Mouse (Mus musculus) brain, embryonic 18.5 days (tissue): ENCODE results near the gene Nfatc3.
"Not testable (repeated sequence)": the region's sequence is repeated elsewhere in the genome, so short reads cannot be mapped to it uniquely, and the experiment has no call there.

Experiments used
- DNase-seq: peaks from one replicate; pipeline ENCODE4 v3.0.0-alpha.2; 2012; ENCODE audit warnings: low read depth, low spot score

The Nfatc3 gene

DNA sequence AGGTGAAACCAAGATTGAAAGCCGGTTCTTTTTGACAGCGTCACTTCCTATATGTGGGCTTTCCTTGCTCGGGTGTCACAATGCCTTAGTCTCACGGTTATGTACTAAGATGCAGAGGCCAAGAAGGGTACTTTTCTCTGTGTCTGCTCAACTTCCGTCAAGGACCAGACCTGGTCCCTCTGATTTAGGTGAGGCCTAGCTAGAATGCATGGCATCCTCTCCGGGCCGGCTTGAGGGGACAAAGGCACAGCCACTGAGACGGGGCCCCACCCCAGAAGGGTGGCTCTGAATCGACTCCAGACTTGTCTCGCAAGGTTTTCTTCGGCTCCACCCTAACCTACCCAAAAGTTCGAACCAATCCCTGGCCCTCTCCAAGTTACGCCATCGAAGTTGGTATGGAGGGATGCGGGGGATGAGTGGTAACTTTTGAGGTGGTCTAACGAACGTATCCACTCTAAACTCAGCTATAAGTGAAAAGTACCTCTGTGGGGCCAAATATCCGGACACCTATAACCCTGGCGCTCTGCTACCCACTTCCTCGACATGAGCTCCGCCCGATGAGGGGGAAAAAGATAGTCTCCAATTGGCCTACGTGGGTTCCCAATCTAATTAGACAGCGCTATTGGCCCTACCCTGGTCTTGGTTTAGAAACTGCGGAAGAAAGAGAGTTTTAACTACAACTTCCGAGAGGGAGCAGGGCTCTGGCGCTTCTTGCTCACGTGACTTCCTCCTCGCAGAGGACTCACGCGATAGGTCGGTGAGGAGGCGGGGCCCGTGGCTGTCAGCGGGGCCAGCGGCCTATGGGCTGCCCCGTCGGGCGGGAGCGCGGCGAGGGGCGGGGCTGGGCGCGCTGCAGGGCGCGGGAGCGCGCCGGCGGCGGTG is at the start of gene Nfatc3:
TSS of gene Nfatc3 (plus strand) at position 110 of the 882 bp plus-strand sequence.
- peak; percentile 92 for DNase-seq

DNA sequence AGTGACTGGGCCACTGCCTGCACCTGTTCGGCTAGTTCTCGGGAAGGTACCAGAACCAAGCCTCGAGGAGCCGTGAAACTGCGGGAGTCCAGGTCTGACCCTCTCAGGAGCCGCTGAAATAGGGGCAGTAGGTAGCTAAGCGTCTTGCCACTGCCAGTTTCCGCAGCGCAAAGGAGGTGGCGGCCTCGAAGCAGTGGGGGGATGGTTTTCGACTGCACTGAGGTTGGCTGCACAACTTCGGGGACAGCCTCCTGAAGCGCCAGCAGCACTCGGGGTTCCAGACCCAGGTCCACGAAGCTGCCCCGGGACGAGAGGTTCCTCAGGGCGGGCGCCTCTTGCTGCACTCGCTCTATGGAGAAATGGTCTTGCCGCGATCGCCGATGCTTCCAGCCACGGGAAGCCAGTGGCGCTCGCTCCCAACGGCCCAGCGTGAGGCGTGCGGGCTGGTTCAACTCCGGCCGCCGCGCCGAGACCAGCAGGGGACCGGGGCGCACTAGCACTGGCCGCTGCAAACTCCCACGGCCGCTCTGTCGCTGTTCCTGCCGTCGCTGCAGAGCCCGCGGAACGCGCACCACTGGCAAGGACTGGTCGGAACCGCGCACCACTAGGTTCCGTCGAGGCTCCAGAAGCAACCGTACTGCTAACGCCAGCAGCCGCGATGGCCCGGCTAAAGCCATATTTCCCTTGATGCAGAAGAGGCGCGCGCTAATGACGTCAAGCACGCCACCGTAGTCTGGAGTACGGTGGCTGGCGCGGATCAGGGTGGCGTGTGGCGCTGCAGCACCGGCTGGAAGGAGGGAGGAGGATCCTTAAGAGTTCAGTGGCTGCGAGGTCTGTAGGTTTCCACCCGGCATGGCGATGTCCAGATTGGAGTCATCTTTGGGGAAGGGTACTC is 47.6 kb upstream of the Nfatc3 start:
- peak; percentile 88 for DNase-seq

DNA sequence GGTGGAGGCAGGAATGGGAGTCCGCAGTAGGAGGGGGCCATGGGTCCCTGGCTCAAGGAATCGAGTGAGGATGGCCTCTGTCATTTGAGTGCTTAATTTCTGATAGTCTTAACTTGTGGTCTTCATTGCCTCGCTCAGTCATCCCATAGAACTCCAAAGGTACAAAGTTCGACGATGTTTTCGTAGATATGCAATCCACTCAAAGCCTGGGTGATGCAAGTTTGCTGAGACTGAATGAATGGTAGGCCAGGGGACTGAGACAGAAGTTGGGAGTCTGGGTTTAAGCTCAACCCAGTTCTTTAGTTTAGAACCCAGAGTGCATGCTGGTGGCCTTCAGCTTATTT is 47.0 kb upstream of the Nfatc3 start, which contains the start of gene Ddx28:
TSS of gene Ddx28 (minus strand) at position 240 of the 344 bp plus-strand sequence.
- DNase-seq = no peak

DNA sequence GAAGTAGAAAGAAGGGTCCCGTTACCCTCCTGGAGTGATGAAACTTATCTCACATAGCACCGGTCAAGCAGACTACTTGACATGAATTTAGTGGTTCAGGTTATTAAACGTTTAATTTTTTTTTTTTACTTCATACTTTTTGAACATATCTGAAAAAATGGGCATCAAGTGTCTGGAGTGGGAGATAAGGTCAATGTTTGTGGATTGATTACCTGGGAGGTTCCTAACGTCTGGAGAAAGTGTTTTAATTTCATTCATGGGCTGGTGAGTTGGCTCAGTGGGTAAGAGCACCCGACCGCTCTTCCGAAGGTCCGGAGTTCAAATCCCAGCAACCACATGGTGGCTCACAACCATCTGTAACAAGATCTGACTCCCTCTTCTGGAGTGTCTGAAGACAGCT is 46.4 kb upstream of the Nfatc3 start:
- DNase-seq = not testable (repeated sequence)

DNA sequence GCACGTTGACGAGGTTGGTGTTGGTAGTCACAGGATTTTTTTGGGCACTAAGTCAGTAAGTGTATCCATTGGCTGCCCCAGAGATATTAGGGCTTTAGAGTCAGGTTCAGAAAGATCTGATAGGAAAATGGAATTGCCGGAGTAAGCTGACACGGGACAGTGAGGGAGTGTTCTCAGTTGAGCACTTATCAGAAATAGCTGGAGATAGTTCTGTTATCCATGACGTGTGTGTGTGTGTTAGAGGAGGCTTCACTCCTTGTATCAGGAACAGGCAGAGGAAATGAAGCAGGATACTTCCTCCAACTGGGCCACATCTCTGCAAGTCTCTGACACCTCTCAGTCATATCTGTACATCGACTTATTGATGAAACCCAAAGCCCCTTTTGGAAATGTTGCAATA is 42.4 kb upstream of the Nfatc3 start:
- DNase-seq = no peak

DNA sequence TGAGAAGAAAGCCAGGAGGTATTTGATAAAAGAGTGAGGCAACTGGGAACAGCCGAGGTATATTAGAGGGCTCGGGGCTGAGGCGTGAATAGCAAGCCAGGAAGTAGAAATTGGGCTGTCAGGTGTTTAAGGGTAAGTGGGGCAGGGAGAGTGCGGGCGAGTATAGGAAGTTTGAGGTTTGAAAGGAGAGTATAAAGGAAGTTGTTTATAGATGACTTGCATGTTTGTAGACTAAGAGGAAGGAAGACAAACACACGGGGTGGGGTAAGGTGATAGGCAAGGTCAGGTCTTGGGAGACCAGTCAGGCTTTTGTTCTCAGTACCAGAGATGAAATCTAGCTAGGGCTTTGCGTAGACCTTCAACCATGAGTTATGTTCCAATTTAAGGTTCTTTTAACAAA is 41.5 kb upstream of the Nfatc3 start:
- no peak for DNase-seq

DNA sequence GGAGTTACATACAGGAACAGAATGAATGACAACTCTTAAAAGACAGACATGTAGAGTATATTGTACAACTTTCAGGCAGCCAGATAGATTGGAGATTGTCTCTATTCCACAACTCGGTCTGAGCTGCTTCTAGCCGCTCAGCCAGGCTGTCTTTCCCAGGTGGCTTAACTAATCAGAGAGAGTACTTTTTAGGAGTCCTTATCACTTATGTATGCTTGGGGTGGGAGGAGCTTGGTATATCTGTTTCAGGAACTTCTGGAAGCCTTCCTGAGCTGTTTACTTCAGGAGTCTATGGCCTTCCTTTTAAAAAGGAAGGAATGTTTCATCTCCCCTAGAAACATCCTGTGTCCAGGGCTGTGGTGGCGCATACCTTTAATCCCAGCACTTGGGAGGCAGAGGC is 40.6 kb upstream of the Nfatc3 start:
- no peak for DNase-seq

DNA sequence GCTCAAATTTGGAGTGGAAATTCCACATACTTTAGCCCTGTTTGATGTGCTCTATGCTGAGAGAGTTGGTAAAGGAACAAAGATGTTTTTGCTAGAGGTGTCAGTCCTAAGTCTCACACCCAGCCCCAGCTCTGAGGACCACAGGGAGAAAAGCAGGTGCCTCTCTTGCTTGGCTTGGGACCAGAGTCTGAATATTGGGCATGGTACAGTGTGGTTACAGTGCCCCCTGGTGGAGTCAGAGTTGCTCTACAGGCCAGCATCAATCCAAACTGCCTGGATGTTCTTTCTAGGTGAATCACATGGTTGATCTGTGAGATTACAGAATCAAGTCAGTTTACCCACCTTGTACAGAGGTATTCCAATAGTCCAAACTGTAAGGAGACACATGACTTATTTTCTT is 36.2 kb upstream of the Nfatc3 start:
- DNase-seq = peak; percentile 30

DNA sequence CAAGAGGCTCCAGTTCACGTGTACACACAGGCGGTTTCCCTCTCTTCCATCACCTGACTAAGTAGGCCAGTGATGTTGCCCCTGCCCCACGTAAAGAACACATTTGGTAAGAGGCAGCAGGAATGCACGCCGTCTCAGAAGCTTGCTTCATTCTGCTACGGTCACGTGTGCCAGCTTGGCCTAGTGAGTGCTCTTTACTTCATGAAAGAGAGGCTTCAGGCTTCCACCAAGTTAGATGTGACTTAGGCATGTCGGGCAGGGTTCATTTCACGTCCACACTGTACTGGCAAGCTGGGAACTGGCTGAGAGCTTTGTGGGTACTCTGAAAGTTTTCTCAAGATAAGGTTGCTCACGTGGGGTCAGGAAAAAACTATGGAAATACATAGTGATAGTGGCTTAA is 19.9 kb upstream of the Nfatc3 start:
- DNase-seq = no peak

DNA sequence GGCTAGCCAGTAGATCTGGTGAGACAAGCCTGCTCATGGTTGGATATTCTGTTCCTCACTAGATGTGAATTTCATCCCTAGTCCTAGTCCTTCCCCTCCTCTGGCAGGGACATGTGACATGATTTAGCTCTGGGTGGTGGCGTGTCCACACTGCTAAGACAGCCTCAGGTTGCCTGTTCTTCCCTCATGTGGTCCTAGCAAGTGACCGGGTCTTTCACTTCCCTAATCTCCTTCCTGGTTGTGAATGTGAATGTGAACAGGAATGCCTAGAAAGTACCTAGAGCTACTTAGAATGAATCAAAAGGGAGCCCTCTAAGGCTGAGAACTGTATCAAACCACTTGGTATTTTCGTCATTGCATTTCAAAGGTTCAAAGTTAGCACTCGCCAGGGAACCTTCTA is 19.0 kb upstream of the Nfatc3 start:
- no peak for DNase-seq

DNA sequence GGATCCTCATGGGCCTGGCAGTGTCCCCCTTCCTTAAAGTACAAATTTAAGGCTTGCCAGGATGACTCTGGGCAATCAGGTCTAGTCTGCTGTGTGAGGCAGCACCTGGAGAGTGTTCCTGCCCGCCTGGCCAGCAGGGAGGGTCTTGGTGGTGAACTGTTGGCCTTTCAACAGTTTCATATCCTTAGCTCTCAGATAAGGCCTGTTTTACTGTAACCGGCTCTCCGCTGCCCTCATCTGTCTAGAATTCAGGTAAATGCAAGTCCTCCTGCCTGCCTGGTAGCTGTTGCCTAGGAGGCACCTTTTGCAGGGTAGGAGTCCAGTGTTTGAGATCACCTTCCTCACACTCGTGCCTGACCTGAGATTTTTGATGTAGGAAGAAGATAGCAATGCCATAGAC is 18.4 kb upstream of the Nfatc3 start:
- no peak for DNase-seq

DNA sequence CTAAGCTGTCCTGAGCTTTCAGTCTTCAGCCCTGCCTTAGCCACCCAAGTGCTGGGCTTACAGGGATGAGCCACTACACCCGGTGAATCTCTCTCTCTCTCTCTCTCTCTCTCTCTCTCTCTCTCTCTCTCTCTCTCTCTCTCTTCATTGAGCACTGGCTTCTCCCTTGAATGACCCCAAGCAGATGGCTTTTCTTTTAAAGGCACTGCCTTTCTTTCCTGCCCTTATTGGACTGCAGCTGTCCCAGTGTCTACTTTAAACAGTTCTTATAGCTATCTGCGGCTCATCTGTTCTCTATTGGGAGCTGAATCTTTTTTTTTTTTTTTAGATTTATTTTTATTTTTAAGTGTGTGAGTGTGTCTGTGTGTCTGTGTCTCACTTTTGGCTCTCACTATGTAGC is 15.6 kb upstream of the Nfatc3 start:
- DNase-seq = no peak

DNA sequence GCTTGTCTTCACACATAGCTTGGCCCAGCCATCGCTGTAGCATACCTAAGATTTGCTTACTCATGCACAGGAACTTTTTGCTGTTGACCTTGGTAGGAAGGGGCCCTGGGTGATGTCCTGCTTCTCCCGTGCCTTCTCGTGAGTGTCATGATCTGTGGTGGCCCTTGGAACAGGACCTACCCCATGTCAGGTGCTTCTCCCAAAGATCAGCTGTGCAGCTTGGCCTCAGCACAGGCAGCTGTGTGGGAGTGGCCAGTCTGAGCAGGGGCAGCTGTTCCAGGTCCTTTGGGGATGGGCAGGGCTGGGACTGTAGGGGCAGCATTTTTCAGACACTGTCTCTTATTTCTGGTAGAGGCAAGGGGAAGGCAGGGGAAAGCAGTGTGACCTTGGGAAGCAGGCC is 14.5 kb upstream of the Nfatc3 start:
- no peak for DNase-seq

DNA sequence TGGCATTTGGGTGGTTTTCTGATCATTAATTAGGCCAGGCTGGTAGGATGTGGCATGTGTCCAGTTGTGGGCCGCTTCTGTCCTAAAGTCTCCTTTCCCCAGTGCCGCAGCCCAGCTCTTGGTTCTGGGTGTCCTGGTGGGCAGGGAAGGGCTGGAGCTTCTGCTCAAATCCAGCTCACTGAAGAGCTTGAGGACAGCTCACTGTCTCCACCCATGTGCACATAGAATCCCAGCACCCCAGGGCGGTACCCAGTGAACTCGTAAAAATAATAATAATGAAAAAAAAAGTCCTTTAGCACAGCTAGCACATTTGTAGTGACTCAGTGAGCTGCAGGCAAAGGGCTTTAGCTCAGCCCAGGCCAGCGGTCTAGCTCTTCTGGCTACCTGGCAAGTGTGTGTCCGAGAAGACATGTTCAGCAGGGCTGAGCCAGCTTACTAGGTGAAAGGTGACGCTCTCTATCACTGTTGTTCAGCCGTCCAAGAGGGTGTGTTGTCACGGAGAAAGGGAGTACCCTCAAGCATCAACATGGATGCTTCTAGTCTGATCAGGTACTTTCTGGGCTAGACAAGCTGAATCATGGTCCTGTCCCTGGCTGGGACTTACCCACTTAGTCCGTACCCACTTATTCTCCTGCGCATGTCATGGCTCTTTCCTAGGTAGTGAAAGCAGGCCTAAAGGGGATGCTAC is 11.6 kb upstream of the Nfatc3 start:
- no peak for DNase-seq

DNA sequence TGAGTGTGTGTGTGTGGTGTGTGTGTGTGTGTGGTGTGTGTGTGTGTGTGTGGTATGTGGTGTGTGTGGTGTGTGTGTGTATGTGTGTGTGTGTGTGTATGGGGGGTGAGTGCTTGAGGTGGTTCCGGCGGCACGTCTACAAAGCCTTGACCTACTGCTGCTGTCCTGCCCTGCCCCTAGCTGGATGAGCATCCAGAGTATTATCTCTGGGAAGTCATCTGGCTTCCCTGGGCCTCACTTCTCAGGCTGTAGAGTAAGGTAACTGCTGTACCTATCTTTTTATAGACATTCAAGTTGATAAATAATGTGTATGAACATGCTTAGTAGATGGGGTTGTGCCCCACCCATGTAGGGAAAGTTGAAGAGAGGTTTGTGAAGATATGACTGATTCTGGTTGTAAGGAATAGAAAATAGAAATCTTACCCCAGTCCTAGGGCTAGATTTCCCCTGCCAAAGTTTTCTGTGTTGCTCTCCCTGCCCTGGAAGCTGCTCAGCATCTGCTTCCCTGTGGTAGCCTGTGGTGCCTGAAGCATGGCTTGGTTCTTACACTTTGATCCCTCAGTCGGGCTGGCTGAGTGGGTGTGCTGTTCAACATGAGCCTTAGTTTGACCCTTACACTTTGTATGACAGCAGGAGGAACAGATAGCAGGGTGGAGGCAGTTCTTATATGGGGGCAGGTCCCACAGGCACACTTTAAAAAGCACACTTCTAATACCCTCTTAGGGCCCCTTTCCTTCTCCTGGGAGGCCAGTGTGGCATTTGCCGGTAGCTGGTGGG is 10.6 kb upstream of the Nfatc3 start:
- DNase-seq = no peak

DNA sequence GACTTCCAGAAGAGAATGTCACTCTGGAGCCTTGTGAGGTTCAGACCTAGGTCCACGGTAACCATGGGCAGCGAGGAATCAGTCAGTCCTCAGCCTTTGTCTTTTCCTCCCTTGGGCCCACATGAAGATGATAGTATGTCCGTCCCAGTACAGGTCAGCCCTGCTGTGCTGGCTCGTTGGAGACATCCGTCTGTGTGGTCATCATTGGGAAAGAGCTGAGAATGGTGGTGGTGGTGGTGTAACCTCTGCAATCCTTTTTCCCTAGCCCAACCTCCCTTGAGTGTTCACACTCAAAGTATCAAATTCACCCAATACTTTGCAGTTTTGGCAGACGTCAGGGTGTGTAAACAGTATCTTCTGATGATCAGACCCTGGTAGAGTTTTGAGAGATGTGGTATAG is 8.8 kb upstream of the Nfatc3 start:
- no peak for DNase-seq

DNA sequence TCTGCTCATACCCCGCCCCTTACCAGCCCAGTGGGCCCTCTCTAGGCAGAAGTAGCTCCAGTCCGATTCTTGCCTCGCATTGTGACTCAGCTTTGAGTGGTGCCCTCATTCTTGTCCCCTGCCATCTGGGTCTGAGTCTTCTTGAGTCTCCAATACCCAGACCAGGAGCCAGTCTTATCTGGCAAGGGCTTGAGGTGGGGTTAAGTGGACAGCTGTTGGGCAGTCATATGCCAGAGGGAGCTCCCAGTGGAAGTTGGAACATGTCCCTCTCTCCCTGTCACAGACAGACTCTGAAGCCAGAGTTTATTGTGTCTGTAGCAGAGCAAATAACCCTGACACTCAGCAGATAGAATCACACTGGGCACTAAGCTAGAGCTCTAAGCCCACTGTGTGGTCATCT is 7.6 kb upstream of the Nfatc3 start:
- no peak for DNase-seq

DNA sequence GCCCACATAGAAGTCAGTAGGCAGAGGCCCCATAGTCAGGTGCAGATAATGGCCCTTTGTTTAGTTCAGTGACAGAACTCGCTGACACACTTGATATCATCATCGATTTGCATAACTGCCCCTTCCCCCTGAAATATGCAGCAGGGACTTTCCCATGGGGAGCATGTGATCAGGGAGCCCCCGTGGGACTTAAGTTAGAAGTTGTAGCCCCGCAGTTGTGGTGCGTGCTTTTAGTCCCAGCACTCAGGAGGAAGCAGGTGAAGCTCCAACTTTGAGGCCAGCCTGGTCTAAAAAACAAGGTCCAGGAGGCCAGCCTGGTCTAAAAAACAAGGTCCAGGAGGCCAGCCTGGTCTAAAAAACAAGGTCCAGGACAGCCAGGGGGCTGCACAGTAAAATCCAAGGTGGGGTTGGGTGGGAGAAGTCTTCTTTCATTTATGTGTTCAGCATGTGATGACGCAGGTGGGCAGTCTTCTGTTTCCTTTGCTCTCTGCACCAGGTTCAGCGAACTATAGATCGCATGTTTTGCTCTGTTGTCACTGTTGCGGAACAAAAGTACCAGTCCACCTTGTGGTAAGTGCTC is 6.0 kb upstream of the Nfatc3 start:
- DNase-seq = no peak

DNA sequence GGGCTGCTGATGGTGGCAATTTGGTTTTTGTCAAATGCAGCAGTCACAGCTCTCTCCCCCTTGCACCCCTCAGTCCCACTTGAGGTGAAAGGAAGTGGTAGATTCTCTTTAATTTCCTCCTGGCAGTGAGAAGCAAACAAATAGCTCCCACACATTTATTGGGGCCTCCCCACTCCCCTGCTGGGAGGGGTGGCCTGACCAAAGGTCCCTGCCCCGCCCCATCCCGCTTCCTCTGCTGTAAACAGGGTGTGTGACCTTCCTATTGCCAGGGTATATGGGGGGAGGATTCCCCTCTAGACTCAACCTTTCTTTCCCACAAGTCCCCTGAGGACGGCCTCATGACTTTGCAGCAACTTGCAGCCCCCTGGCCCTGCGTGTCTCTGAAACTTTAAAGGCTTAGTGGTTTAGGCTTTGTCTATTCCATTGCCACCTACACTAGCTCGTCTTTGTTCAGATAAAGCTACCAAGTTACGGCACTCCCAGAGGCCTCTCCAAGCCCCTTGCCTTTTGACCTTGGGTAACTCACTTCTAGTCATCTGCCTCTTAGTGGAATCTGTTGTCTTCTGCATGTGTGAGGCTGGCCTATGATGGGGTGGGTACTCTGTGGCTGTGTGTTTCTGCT is 4.3 kb upstream of the Nfatc3 start:
- no peak for DNase-seq

DNA sequence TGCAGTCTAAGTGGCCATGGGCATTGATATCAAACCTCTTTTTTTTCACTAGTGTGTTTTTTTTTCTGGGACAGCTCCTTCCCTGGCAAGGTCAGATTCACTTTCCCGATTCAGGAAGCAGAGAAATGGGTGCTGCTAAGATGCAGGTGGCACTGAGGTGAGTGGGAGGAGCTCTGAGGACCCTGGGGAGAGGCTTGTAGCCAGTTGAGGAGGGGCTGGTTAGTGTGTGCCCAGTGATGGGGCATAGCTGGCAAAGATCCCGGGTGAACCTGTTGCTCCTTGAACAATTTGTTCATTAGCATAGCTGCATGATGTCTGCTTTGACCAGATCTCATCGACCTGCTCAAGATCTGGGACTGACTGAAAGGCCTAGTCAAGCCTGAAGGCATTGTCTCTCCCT is 3.6 kb upstream of the Nfatc3 start:
- no peak for DNase-seq
